Comparison of ENCODE assay signal across 16 mouse cellular contexts in genomic region chr15:82229542-82230045, GRCm38 (mm10). TPM values are rescaled to one million over a fixed set of nuclear protein-coding genes. Genes with fewer than 3 reads are reported as not detected.
A peak's percentile ranks its signal among the peaks of the same experiment; 100 is the strongest.
DNase-seq lines count a peak whose midpoint lies in the region; ATAC-seq and TF ChIP-seq lines count a peak whose summit lies in the region.
"Had no signal": no experiment of that assay in that cellular context is flagged by ENCODE, and none has a peak within 500 bp of the region (broad histone marks: within the 10 kb centered on the region; RNA-seq: fewer than 3 reads in every experiment).

No protein-coding gene starts in this region.

- no peak overlapping the region for H3K9ac ChIP-seq in intestine, embryonic 15.5 days
- no peak overlapping the region for H3K9ac ChIP-seq in intestine, postnatal 0 days (ENCODE audit: low read depth, low read length)
- H3K9ac ChIP-seq in MEL (ENCODE audit: control insufficient read depth, low read depth, low read length, poor library complexity, severe bottlenecking), result no peak overlapping the region
- H3K9ac ChIP-seq in liver, embryonic 11.5 days (ENCODE audit: low read depth, low read length), result peak overlapping the region; percentile 56; the same call in 1 of the 2 replicates
- H3K9ac ChIP-seq: neural tube, embryonic 12.5 days had no signal

- peaks cover 7% of the 10 kb centered on the region; the same call in 1 of the 2 replicates for H3K4me1 ChIP-seq in intestine, embryonic 15.5 days (replicated peaks)
- no peaks in the 10 kb centered on the region for H3K4me1 ChIP-seq in intestine, postnatal 0 days (replicated peaks; ENCODE audit: control insufficient read depth, insufficient read depth, low read length)
- peaks cover 0 to 27% of the 10 kb centered on the region in 2 experiments; a peak in 3 of 4 replicates for H3K4me1 ChIP-seq in MEL (ENCODE audit: control insufficient read depth in 1 of 2, insufficient read depth in 2 of 2, low read length in 2 of 2)
- peaks cover 16% of the 10 kb centered on the region for H3K4me1 ChIP-seq in liver, embryonic 11.5 days (replicated peaks; ENCODE audit: control insufficient read depth, insufficient read depth, low read length)

- DNase-seq in 3T3-L1 (ENCODE audit: low read depth, low spot score) (peak; percentile 42), MEL (ENCODE audit: low read depth, low spot score) (no peak), MN1 (ENCODE audit: low spot score) (no peak)
- DNase-seq in liver, embryonic 11.5 days (ENCODE audit: low spot score), result no peak
- DNase-seq in embryo, embryonic 10.5 days (ENCODE audit: low spot score), result no peak
- DNase-seq in layer of hippocampus, postnatal 25 days (ENCODE audit: extremely low spot score in 1 of 2, low spot score in 1 of 2), result no peak
- DNase-seq: adrenal gland, adult 2 months; cerebellum, adult 18-20 months; heart, postnatal 10 days; kidney, postnatal 14 days had no signal

- TF ChIP-seq CTCF in intestine, postnatal 0 days (IDR thresholded peaks at IDR 0.05; ENCODE audit: low read depth), result no peak
- TF ChIP-seq CTCF in MEL (IDR thresholded peaks at IDR 0.05 in 2 of 3, conservative IDR thresholded peaks at IDR 0.05 in 1 of 3; ENCODE audit: control insufficient read depth in 1 of 3, insufficient read depth in 1 of 3, low read depth in 2 of 3, low read length in 3 of 3, poor library complexity in 1 of 3, severe bottlenecking in 1 of 3), result no peak

- no peaks in the 10 kb centered on the region; the same call in 1 of the 2 replicates for H3K36me3 ChIP-seq in intestine, embryonic 15.5 days
- H3K36me3 ChIP-seq in intestine, postnatal 0 days (ENCODE audit: control insufficient read depth, insufficient read depth), result no peaks in the 10 kb centered on the region
- peaks cover 0 to 7% of the 10 kb centered on the region in 2 experiments; a peak in 2 of 4 replicates for H3K36me3 ChIP-seq in MEL (ENCODE audit: control insufficient read depth in 1 of 2, insufficient read depth in 2 of 2, low read length in 2 of 2)
- peaks cover 3% of the 10 kb centered on the region; the same call in 1 of the 2 replicates for H3K36me3 ChIP-seq in liver, embryonic 11.5 days (ENCODE audit: control insufficient read depth, insufficient read depth, low read length)
- H3K36me3 ChIP-seq: neural tube, embryonic 12.5 days had no signal

- H3K27me3 ChIP-seq in intestine, embryonic 15.5 days (replicated peaks), result peaks cover 15% of the 10 kb centered on the region
- H3K27me3 ChIP-seq in intestine, postnatal 0 days (replicated peaks; ENCODE audit: control insufficient read depth, insufficient read depth, low read length), result peaks cover 13% of the 10 kb centered on the region; the same call in 1 of the 2 replicates
- no peaks in the 10 kb centered on the region for H3K27me3 ChIP-seq in MEL (ENCODE audit: control insufficient read depth in 1 of 2, insufficient read depth in 2 of 2, low read length in 2 of 2)
- peaks cover 9% of the 10 kb centered on the region for H3K27me3 ChIP-seq in liver, embryonic 11.5 days (replicated peaks; ENCODE audit: control insufficient read depth, insufficient read depth, low read length)

- H3K79me2 ChIP-seq in MEL (ENCODE audit: control insufficient read depth, insufficient read depth, low read length, poor library complexity), result no peaks in the 10 kb centered on the region

- no peak overlapping the region for H3K4me3 ChIP-seq in intestine, embryonic 15.5 days (replicated peaks)
- H3K4me3 ChIP-seq in intestine, postnatal 0 days (ENCODE audit: low read depth, low read length), result no peak overlapping the region
- H3K4me3 ChIP-seq in MEL (ENCODE audit: control insufficient read depth in 1 of 2, insufficient read depth in 1 of 2, low read depth in 2 of 2, low read length in 2 of 2), result no peak overlapping the region
- H3K4me3 ChIP-seq in liver, embryonic 11.5 days (ENCODE audit: low read depth, low read length), result no peak overlapping the region
- H3K4me3 ChIP-seq: neural tube, embryonic 12.5 days had no signal

- no peaks in the 10 kb centered on the region for H3K9me3 ChIP-seq in intestine, embryonic 15.5 days
- H3K9me3 ChIP-seq in intestine, postnatal 0 days (ENCODE audit: control insufficient read depth), result no peaks in the 10 kb centered on the region
- H3K9me3 ChIP-seq in MEL (replicated peaks; ENCODE audit: insufficient read depth, low read length), result no peaks in the 10 kb centered on the region
- H3K9me3 ChIP-seq in liver, embryonic 11.5 days (ENCODE audit: control insufficient read depth, low read length), result no peaks in the 10 kb centered on the region
- H3K9me3 ChIP-seq: neural tube, embryonic 12.5 days had no signal

- TF ChIP-seq EP300 in MEL (IDR thresholded peaks at IDR 0.05; ENCODE audit: low read depth in 1 of 2, low read length in 2 of 2), result no peak

- H3K4me2 ChIP-seq in intestine, embryonic 15.5 days (replicated peaks), result no peak overlapping the region
- H3K4me2 ChIP-seq in intestine, postnatal 0 days (replicated peaks; ENCODE audit: low read depth), result no peak overlapping the region
- H3K4me2 ChIP-seq in liver, embryonic 11.5 days, result peak overlapping the region; percentile 40
- H3K4me2 ChIP-seq: neural tube, embryonic 12.5 days had no signal

- no peak for TF ChIP-seq RAD21 in MEL (IDR thresholded peaks at IDR 0.05; ENCODE audit: low read depth, low read length)

- H3K27ac ChIP-seq in intestine, embryonic 15.5 days, result no peak overlapping the region
- no peak overlapping the region for H3K27ac ChIP-seq in intestine, postnatal 0 days (ENCODE audit: low read depth, low read length)
- no peak overlapping the region for H3K27ac ChIP-seq in MEL (ENCODE audit: control insufficient read depth, low read depth, low read length)
- H3K27ac ChIP-seq in liver, embryonic 11.5 days (ENCODE audit: low read depth, low read length), result peak overlapping the region; percentile 69
- H3K27ac ChIP-seq: macrophage; neural tube, embryonic 12.5 days had no signal

- ATAC-seq in intestine, embryonic 15.5 days, result peak; percentile 31; the same call in 1 of the 2 replicates
- no peak for ATAC-seq in intestine, postnatal 0 days
- peak; percentile 91 for ATAC-seq in liver, embryonic 11.5 days (replicated peaks; ENCODE audit: low FRiP score)

- no peak for TF ChIP-seq POLR2A in MEL (IDR thresholded peaks at IDR 0.05; ENCODE audit: control insufficient read depth in 1 of 2, insufficient read depth in 1 of 2, low read depth in 1 of 2, low read length in 2 of 2, poor library complexity in 1 of 2)

- 50% methylated on average over 11 of the region's 11 CpGs for WGBS in intestine, embryonic 15.5 days
- WGBS in intestine, postnatal 0 days, result 46% methylated on average over 11 of the region's 11 CpGs
- WGBS in liver, embryonic 11.5 days, result 44% methylated on average over 11 of the region's 11 CpGs

TF ChIP-seq in MEL, 35 proteins besides CTCF, POLR2A, EP300 and RAD21 (continues in another document):
- TF ChIP-seq BHLHE40 (IDR thresholded peaks at IDR 0.05; ENCODE audit: borderline replicate concordance, low read depth, low read length) (0 out of 2 replicates have a peak, but pooled peaks have one; percentile 31), ZKSCAN1 (IDR thresholded peaks at IDR 0.05; ENCODE audit: low read depth, low read length) (no peak)

RNA-seq across cellular contexts. Expression of gene Tnfrsf13c, which starts 5.4 kb away (rescaled TPM):
- 0.25 TPM in 1 of 2 replicates, not detected in the other for polyA plus RNA-seq in intestine, embryonic 15.5 days (2015; fragmentation: Nextera tagmentation; extraction: Ambion mirVana)
- polyA plus RNA-seq in intestine, postnatal 0 days (2015; fragmentation: Nextera tagmentation; extraction: Ambion mirVana), result 0.10 TPM in 1 of 2 replicates, not detected in the other
- 1.5 TPM in 2 replicates for total RNA-seq in MEL (2012; rRNA removed)
- under 1 TPM in 1 of 2 experiments, not detected in 1; 0.63 TPM for polyA plus RNA-seq in MEL (2012; ENCODE audit: insufficient read depth in 1 of 2, insufficient read length in 2 of 2, low read depth in 1 of 2, low replicate concordance in 2 of 2, missing spikeins in 1 of 2)
- 0.16 and 0.56 TPM in 2 replicates for polyA plus RNA-seq in liver, embryonic 11.5 days (2014; fragmentation: Nextera tagmentation; extraction: Ambion mirVana)
- under 1 TPM in 1 of 2 experiments, not detected in 1; 0.22 TPM for total RNA-seq in layer of hippocampus, postnatal 25 days (2021)
- total RNA-seq: adrenal gland, adult 2 months; gastrocnemius, adult 18-20 months had no signal

RNA-seq across cellular contexts. Expression of gene Cenpm, which starts 15.0 kb away (rescaled TPM):
- polyA plus RNA-seq in intestine, embryonic 15.5 days (2015; fragmentation: Nextera tagmentation; extraction: Ambion mirVana), result 46.0 and 49.1 TPM in 2 replicates
- polyA plus RNA-seq in intestine, postnatal 0 days (2015; fragmentation: Nextera tagmentation; extraction: Ambion mirVana), result 14.8 and 16.5 TPM in 2 replicates
- total RNA-seq in MEL (2012; rRNA removed), result 23.5 and 23.7 TPM in 2 replicates
- polyA plus RNA-seq in MEL (2012; ENCODE audit: insufficient read depth in 1 of 2, insufficient read length in 2 of 2, low read depth in 1 of 2, low replicate concordance in 2 of 2, missing spikeins in 1 of 2), result 10 to 100 TPM in 1 of 2 experiments, not detected in 1; 56.3 TPM
- polyA plus RNA-seq in liver, embryonic 11.5 days (2014; fragmentation: Nextera tagmentation; extraction: Ambion mirVana), result 56.5 and 58.8 TPM in 2 replicates
- total RNA-seq in layer of hippocampus, postnatal 25 days (2021), result 1 to 10 TPM; 2.2 to 2.4 TPM
- total RNA-seq: gastrocnemius, adult 18-20 months had no signal

RNA-seq across cellular contexts. Expression of gene Shisa8, which starts 17.0 kb away (rescaled TPM):
- polyA plus RNA-seq in intestine, embryonic 15.5 days (2015; fragmentation: Nextera tagmentation; extraction: Ambion mirVana), result 0.10 and 0.15 TPM in 2 replicates
- not detected in 2 replicates for polyA plus RNA-seq in intestine, postnatal 0 days (2015; fragmentation: Nextera tagmentation; extraction: Ambion mirVana)
- total RNA-seq in MEL (2012; rRNA removed), result not detected in 2 replicates
- under 1 TPM in 1 of 2 experiments, not detected in 1; 0.10 TPM for polyA plus RNA-seq in MEL (2012; ENCODE audit: insufficient read depth in 1 of 2, insufficient read length in 2 of 2, low read depth in 1 of 2, low replicate concordance in 2 of 2, missing spikeins in 1 of 2)
- polyA plus RNA-seq in liver, embryonic 11.5 days (2014; fragmentation: Nextera tagmentation; extraction: Ambion mirVana), result 0.12 and 0.73 TPM in 2 replicates
- 1 to 10 TPM; 1.4 to 1.9 TPM for total RNA-seq in layer of hippocampus, postnatal 25 days (2021)
- total RNA-seq: gastrocnemius, adult 18-20 months had no signal
- polyA plus RNA-seq: macrophage had no signal

RNA-seq across cellular contexts. Expression of gene 1500009C09Rik, which starts 22.6 kb away (rescaled TPM):
- 0.13 TPM in 1 of 2 replicates, not detected in the other for polyA plus RNA-seq in intestine, embryonic 15.5 days (2015; fragmentation: Nextera tagmentation; extraction: Ambion mirVana)
- polyA plus RNA-seq in intestine, postnatal 0 days (2015; fragmentation: Nextera tagmentation; extraction: Ambion mirVana), result 0.13 TPM in 1 of 2 replicates, not detected in the other
- total RNA-seq in MEL (2012; rRNA removed), result not detected in 2 replicates
- not detected for polyA plus RNA-seq in MEL (2012; ENCODE audit: insufficient read depth in 1 of 2, insufficient read length in 2 of 2, low read depth in 1 of 2, low replicate concordance in 2 of 2, missing spikeins in 1 of 2)
- not detected in 2 replicates for polyA plus RNA-seq in liver, embryonic 11.5 days (2014; fragmentation: Nextera tagmentation; extraction: Ambion mirVana)
- 100 to 1,000 TPM in 1 of 2 experiments, 10 to 100 TPM in 1; 98.3 to 111 TPM for total RNA-seq in layer of hippocampus, postnatal 25 days (2021)
- total RNA-seq: gastrocnemius, adult 18-20 months; heart, postnatal 10 days had no signal
- polyA plus RNA-seq: macrophage; thymus, postnatal 0 days had no signal

RNA-seq across cellular contexts. Expression of gene Sept3, which starts 45.1 kb away (rescaled TPM):
- 8.6 and 10.2 TPM in 2 replicates for polyA plus RNA-seq in intestine, embryonic 15.5 days (2015; fragmentation: Nextera tagmentation; extraction: Ambion mirVana)
- 1.7 and 3.0 TPM in 2 replicates for polyA plus RNA-seq in intestine, postnatal 0 days (2015; fragmentation: Nextera tagmentation; extraction: Ambion mirVana)
- total RNA-seq in MEL (2012; rRNA removed), result not detected in 2 replicates
- polyA plus RNA-seq in MEL (2012; ENCODE audit: insufficient read depth in 1 of 2, insufficient read length in 2 of 2, low read depth in 1 of 2, low replicate concordance in 2 of 2, missing spikeins in 1 of 2), result not detected
- polyA plus RNA-seq in liver, embryonic 11.5 days (2014; fragmentation: Nextera tagmentation; extraction: Ambion mirVana), result 7.1 and 7.4 TPM in 2 replicates
- 100 to 1,000 TPM; 617 to 679 TPM for total RNA-seq in layer of hippocampus, postnatal 25 days (2021)
